Mouse (Mus musculus): ENCODE measurements at regions not wholly inside any gene's neighbourhood (a gene's known extent, or its start where the extent isn't known, plus 50 kb on each side); places are given as distances from the start of the nearest gene placed in this dataset.

GRCm38 (mm10) chr4:131355526-131355991 lies 411.4 kb downstream of the Matn1 start:
- Histone ChIP-seq H3K4me2 (no peak overlapping the region), H3K27me3 (replicated peaks; ENCODE audit: control insufficient read depth, insufficient read depth, low read length) (no peaks in the 10 kb centered on the region), H3K4me3 (ENCODE audit: low read depth, low read length) (no peak overlapping the region), H3K27ac (ENCODE audit: low read depth, low read length) (no peak overlapping the region), H3K9me3 (ENCODE audit: control insufficient read depth, low read length) (no peaks in the 10 kb centered on the region), H3K9ac (ENCODE audit: low read depth, low read length) (no peak overlapping the region), H3K4me1 (replicated peaks; ENCODE audit: control insufficient read depth, insufficient read depth, low read length) (no peaks in the 10 kb centered on the region), H3K36me3 (ENCODE audit: control insufficient read depth, insufficient read depth, low read length) (no peaks in the 10 kb centered on the region)
- WGBS, result 87% methylated on average over 12 of the region's 12 CpGs
- ATAC-seq (replicated peaks; ENCODE audit: low FRiP score) (no peak), DNase-seq (ENCODE audit: low spot score) (no peak)

- WGBS, result 81% methylated on average over 12 of the region's 12 CpGs
These were observed 412.1 kb downstream of the Matn1 start for GRCm38 (mm10) chr4:131356316-131356715.

GRCm38 (mm10) chr4:131363030-131363429 lies 418.8 kb downstream of the Matn1 start:
- no peaks in the 10 kb centered on the region for H3K9me3 ChIP-seq (ENCODE audit: control insufficient read depth, low read length)
- H3K4me3 ChIP-seq (ENCODE audit: low read depth, low read length), result no peak overlapping the region
- no peaks in the 10 kb centered on the region for H3K27me3 ChIP-seq (replicated peaks; ENCODE audit: control insufficient read depth, insufficient read depth, low read length)
- no peak overlapping the region for H3K4me2 ChIP-seq
- H3K36me3 ChIP-seq (ENCODE audit: control insufficient read depth, insufficient read depth, low read length), result no peaks in the 10 kb centered on the region
- ATAC-seq (replicated peaks; ENCODE audit: low FRiP score) (no peak), DNase-seq (ENCODE audit: low spot score) (no peak)
- H3K4me1 ChIP-seq (replicated peaks; ENCODE audit: control insufficient read depth, insufficient read depth, low read length), result no peaks in the 10 kb centered on the region
- no peak overlapping the region for H3K27ac ChIP-seq (ENCODE audit: low read depth, low read length)
- WGBS, result 43% methylated on average over 1 of the region's 1 CpGs
- no peak overlapping the region for H3K9ac ChIP-seq (ENCODE audit: low read depth, low read length)

More at GRCm38 (mm10) chr4:131356316-131356715, 412.1 kb downstream of the Matn1 start:
- ATAC-seq (replicated peaks; ENCODE audit: low FRiP score), result no peak
- no peak for DNase-seq (ENCODE audit: low spot score)
- H3K27me3 ChIP-seq (replicated peaks; ENCODE audit: control insufficient read depth, insufficient read depth, low read length), result no peaks in the 10 kb centered on the region
- H3K9ac ChIP-seq (ENCODE audit: low read depth, low read length), result no peak overlapping the region
- H3K36me3 ChIP-seq (ENCODE audit: control insufficient read depth, insufficient read depth, low read length), result no peaks in the 10 kb centered on the region
- H3K9me3 ChIP-seq (ENCODE audit: control insufficient read depth, low read length), result no peaks in the 10 kb centered on the region
- H3K4me3 ChIP-seq (ENCODE audit: low read depth, low read length), result no peak overlapping the region
- no peak overlapping the region for H3K4me2 ChIP-seq
- H3K4me1 ChIP-seq (replicated peaks; ENCODE audit: control insufficient read depth, insufficient read depth, low read length), result no peaks in the 10 kb centered on the region
- no peak overlapping the region for H3K27ac ChIP-seq (ENCODE audit: low read depth, low read length)

- no peak for DNase-seq (ENCODE audit: low spot score)
- no peak overlapping the region for H3K27ac ChIP-seq (ENCODE audit: low read depth, low read length)
- H3K4me2 ChIP-seq, result no peak overlapping the region
- no peak overlapping the region for H3K4me3 ChIP-seq (ENCODE audit: low read depth, low read length)
- 26% methylated on average over 6 of the region's 6 CpGs for WGBS
- no peak overlapping the region for H3K9ac ChIP-seq (ENCODE audit: low read depth, low read length)
- H3K4me1 ChIP-seq (replicated peaks; ENCODE audit: control insufficient read depth, insufficient read depth, low read length), result no peaks in the 10 kb centered on the region
- no peaks in the 10 kb centered on the region for H3K27me3 ChIP-seq (replicated peaks; ENCODE audit: control insufficient read depth, insufficient read depth, low read length)
- H3K36me3 ChIP-seq (ENCODE audit: control insufficient read depth, insufficient read depth, low read length), result no peaks in the 10 kb centered on the region
- H3K9me3 ChIP-seq (ENCODE audit: control insufficient read depth, low read length), result no peaks in the 10 kb centered on the region
- ATAC-seq (replicated peaks; ENCODE audit: low FRiP score), result no peak
These were observed 420.6 kb downstream of the Matn1 start for GRCm38 (mm10) chr4:131364671-131365252.

- no peak overlapping the region for H3K9ac ChIP-seq (ENCODE audit: low read depth, low read length)
- H3K27me3 ChIP-seq (replicated peaks; ENCODE audit: control insufficient read depth, insufficient read depth, low read length), result no peaks in the 10 kb centered on the region
- 69% methylated on average over 2 of the region's 2 CpGs for WGBS
- no peak overlapping the region for H3K4me3 ChIP-seq (ENCODE audit: low read depth, low read length)
- no peak for DNase-seq (ENCODE audit: low spot score)
- no peaks in the 10 kb centered on the region for H3K9me3 ChIP-seq (ENCODE audit: control insufficient read depth, low read length)
- no peaks in the 10 kb centered on the region for H3K4me1 ChIP-seq (replicated peaks; ENCODE audit: control insufficient read depth, insufficient read depth, low read length)
- ATAC-seq (replicated peaks; ENCODE audit: low FRiP score), result no peak
- H3K27ac ChIP-seq (ENCODE audit: low read depth, low read length), result no peak overlapping the region
- H3K4me2 ChIP-seq, result no peak overlapping the region
- H3K36me3 ChIP-seq (ENCODE audit: control insufficient read depth, insufficient read depth, low read length), result no peaks in the 10 kb centered on the region
These were observed 421.8 kb downstream of the Matn1 start for GRCm38 (mm10) chr4:131366006-131366405.

GRCm38 (mm10) chr4:131366656-131367055 lies 422.5 kb downstream of the Matn1 start:
- Histone ChIP-seq H3K36me3 (ENCODE audit: control insufficient read depth, insufficient read depth, low read length) (no peaks in the 10 kb centered on the region), H3K4me2 (no peak overlapping the region), H3K9me3 (ENCODE audit: control insufficient read depth, low read length) (no peaks in the 10 kb centered on the region), H3K27ac (ENCODE audit: low read depth, low read length) (no peak overlapping the region), H3K9ac (ENCODE audit: low read depth, low read length) (no peak overlapping the region), H3K4me3 (ENCODE audit: low read depth, low read length) (no peak overlapping the region), H3K4me1 (replicated peaks; ENCODE audit: control insufficient read depth, insufficient read depth, low read length) (no peaks in the 10 kb centered on the region), H3K27me3 (replicated peaks; ENCODE audit: control insufficient read depth, insufficient read depth, low read length) (no peaks in the 10 kb centered on the region)
- 64% methylated on average over 1 of the region's 1 CpGs for WGBS
- DNase-seq (ENCODE audit: low spot score), result no peak
- no peak for ATAC-seq (replicated peaks; ENCODE audit: low FRiP score)

DNA sequence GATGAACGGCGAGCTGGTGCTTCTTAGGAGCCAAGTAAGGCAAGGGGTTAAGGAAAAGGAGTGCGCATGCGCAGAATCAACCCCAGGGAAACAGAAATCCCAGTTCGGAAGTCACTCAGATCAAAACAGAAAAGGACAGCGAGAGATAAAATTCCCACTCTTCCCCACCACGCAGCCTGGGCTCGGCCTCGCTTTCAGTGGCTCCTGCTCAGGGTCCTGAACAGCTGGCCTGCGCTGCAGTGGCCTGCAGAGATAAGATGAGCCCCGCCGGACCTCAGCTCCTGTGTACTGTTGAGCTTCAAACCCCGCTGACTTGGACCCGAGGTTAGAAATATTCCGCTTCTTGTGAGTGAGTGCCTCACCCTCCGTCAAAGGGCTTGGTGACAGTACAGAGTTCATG lies 428.3 kb downstream of the Matn1 start:
- Histone ChIP-seq H3K4me2 (no peak overlapping the region), H3K27me3 (replicated peaks; ENCODE audit: control insufficient read depth, insufficient read depth, low read length) (no peaks in the 10 kb centered on the region), H3K9me3 (ENCODE audit: control insufficient read depth, low read length) (no peaks in the 10 kb centered on the region), H3K36me3 (ENCODE audit: control insufficient read depth, insufficient read depth, low read length) (no peaks in the 10 kb centered on the region), H3K4me3 (ENCODE audit: low read depth, low read length) (no peak overlapping the region), H3K4me1 (replicated peaks; ENCODE audit: control insufficient read depth, insufficient read depth, low read length) (no peaks in the 10 kb centered on the region), H3K9ac (ENCODE audit: low read depth, low read length) (no peak overlapping the region), H3K27ac (ENCODE audit: low read depth, low read length) (no peak overlapping the region)
- 34% methylated on average over 16 of the region's 16 CpGs for WGBS
- ATAC-seq (replicated peaks; ENCODE audit: low FRiP score), result no peak
- DNase-seq (ENCODE audit: low spot score), result no peak

GRCm38 (mm10) chr4:131373172-131373571 lies 429.0 kb downstream of the Matn1 start:
- Histone ChIP-seq H3K36me3 (ENCODE audit: control insufficient read depth, insufficient read depth, low read length) (no peaks in the 10 kb centered on the region), H3K27me3 (replicated peaks; ENCODE audit: control insufficient read depth, insufficient read depth, low read length) (no peaks in the 10 kb centered on the region), H3K27ac (ENCODE audit: low read depth, low read length) (no peak overlapping the region), H3K9me3 (ENCODE audit: control insufficient read depth, low read length) (no peaks in the 10 kb centered on the region), H3K4me3 (ENCODE audit: low read depth, low read length) (no peak overlapping the region), H3K4me1 (replicated peaks; ENCODE audit: control insufficient read depth, insufficient read depth, low read length) (no peaks in the 10 kb centered on the region), H3K9ac (ENCODE audit: low read depth, low read length) (no peak overlapping the region), H3K4me2 (no peak overlapping the region)
- WGBS, result 68% methylated on average over 3 of the region's 3 CpGs
- ATAC-seq (replicated peaks; ENCODE audit: low FRiP score) (no peak), DNase-seq (ENCODE audit: low spot score) (no peak)

DNA sequence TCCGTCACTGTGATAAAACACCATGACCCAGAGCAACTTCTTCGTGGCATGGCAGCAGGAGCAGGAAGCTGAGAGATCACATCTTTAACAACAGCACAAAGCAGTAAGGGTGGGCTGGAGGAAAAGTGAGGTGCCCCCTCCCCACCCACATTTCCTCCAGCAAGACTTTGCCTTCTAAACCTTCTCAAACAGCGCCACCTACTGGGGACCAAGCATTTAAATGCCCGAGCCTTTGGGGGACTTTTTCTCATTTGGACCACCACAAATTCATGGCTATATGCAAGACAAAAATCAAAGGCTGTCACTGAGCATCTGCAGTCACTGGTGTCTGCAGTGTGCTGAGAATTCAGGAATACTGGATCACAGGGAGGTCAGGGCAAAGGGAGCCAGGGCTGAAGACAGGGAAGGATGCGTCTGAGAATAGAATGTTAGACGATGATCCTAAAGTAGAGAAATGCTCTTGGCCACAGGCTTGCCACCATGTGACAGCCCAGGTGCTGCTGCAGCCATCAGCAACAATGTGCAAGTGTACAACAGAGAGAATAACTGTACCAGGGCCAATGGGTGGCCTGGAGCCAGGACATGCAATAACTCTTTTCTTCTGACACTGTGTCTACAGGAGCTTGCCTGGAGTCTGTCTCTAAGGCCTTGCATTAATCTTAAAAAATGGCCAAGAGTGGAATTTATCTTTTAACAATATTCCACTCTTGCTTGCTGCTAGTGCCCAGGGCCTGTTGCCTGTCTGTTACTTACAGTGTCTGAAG lies 430.5 kb downstream of the Matn1 start:
- H3K27me3 ChIP-seq (replicated peaks; ENCODE audit: control insufficient read depth, insufficient read depth, low read length), result no peaks in the 10 kb centered on the region
- H3K4me2 ChIP-seq, result no peak overlapping the region
- H3K36me3 ChIP-seq (ENCODE audit: control insufficient read depth, insufficient read depth, low read length), result no peaks in the 10 kb centered on the region
- H3K27ac ChIP-seq (ENCODE audit: low read depth, low read length), result no peak overlapping the region
- H3K9ac ChIP-seq (ENCODE audit: low read depth, low read length), result no peak overlapping the region
- ATAC-seq (replicated peaks; ENCODE audit: low FRiP score) (no peak), DNase-seq (ENCODE audit: low spot score) (no peak)
- no peaks in the 10 kb centered on the region for H3K4me1 ChIP-seq (replicated peaks; ENCODE audit: control insufficient read depth, insufficient read depth, low read length)
- 85% methylated on average over 6 of the region's 6 CpGs for WGBS
- no peak overlapping the region for H3K4me3 ChIP-seq (ENCODE audit: low read depth, low read length)
- no peaks in the 10 kb centered on the region for H3K9me3 ChIP-seq (ENCODE audit: control insufficient read depth, low read length)
